Mouse (Mus musculus): ENCODE measurements around the gene Abca7.
"Not testable (repeated sequence)": the region's sequence is repeated elsewhere in the genome, so short reads cannot be mapped to it uniquely, and the experiment has no call there.

The Abca7 gene

DNA sequence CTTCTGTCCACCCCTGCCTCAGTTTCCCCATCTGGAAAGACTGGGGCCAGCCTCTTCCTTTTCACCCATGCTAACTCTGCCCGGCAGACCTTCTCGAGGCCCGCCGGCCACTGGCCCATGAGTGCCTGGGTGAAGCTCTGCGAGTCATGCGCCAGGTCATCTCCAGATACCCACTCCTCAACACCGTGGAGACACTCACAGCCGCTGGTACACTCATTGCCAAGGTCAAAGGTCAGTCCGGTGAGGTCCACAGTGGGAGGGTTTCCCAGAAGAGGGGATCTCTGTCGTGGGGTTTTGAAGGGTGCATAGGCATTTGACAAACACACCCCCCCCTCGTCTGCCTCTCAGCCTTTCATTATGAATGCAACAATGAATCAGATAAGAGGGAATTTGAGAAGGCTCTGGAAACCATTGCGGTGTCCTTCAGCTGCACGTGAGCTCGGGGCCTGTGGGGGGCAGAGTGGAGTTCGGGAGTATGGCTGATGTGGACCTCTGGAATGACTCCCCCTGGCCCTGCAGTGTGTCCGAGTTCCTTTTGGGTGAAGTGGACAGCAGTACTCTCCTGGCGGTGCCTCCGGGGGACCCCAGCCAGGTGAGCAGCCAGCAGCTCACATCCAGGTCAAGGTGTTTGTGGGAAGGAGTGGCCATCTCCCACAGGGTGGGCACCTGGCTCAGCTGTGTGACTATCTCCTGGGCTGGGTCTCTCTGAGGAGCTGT, 24.5 kb downstream of the Abca7 start:
- DNase-seq (ENCODE audit: extremely low spot score, low read depth, low spot score), result no peak

DNA sequence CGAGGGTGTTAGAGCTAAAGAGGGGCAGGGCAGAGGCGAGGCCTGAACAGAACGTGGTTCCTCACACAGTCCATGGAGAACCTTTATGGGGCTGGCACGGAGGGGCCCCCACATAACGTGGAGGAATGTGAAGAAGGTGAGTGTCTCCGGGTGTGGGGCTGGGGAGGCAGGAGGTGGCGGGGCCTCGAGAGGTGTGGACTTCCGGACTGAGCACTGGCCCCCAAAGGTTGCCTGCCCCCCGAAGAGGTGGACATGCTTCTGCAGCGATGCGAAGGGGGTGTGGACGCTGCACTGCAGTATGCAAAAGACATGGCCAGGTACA, 25.0 kb downstream of the Abca7 start:
- no peak for DNase-seq (ENCODE audit: extremely low spot score, low read depth, low spot score)

DNA sequence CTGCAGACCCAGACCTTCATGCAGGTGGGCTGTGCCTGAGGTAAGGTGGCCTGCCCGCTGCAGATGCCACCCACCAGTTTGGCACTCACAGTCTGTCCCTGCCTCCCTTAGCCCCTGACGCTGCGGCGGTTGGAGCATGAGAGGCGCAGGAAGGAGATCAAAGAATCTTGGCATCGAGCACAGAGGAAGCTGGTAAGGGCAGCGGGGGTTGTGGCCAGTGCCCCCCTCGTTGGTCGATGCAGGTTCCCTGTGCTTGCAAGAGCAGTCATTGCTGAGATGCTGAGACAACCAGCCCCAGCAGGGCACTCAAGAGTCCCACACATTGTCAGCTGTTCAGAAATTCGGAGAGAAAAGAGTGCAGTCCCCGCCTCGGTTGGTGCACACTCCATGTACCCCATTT, 25.9 kb downstream of the Abca7 start:
- DNase-seq (ENCODE audit: extremely low spot score, low read depth, low spot score), result no peak

DNA sequence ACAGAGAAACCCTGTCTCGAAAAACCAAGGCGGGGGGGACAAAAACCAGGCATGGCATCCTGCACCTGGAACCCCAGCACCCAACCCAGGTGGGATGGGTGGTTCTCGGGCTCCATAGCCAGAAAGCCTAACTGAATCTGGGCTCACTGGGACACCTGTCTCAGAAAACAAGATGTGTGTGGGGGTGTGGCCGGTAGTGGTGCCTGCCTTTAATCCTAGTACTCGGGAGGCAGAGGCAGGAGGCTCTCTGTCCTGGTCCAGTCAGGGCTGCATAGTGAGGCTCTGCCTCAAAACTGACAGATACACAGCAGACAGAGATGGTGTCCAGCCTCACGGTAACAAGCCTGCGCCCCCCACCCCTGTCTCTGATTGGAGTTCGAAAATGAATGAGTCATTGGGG, 26.5 kb downstream of the Abca7 start:
- DNase-seq (ENCODE audit: extremely low spot score, low read depth, low spot score), result no peak

DNA sequence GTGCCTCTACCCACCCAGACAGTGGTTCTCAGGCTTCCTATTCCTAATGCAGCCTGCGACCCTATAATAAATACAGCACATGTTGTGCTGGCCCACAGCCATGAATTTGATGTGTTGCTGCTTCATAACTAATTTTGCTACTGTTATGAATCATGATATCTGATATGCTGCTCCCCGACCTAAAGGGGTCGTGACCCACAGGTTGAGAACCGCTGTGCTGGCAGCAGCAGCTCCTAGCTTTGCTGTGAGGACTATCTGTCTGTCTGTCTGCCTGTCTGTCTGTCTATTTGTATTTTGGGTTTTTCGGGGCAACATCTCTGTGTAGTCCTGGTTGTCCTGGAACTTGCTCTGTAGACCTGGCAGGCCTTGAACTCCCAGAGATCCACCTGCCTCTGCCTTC, 27.5 kb downstream of the Abca7 start:
- no peak for DNase-seq (ENCODE audit: extremely low spot score, low read depth, low spot score)

DNA sequence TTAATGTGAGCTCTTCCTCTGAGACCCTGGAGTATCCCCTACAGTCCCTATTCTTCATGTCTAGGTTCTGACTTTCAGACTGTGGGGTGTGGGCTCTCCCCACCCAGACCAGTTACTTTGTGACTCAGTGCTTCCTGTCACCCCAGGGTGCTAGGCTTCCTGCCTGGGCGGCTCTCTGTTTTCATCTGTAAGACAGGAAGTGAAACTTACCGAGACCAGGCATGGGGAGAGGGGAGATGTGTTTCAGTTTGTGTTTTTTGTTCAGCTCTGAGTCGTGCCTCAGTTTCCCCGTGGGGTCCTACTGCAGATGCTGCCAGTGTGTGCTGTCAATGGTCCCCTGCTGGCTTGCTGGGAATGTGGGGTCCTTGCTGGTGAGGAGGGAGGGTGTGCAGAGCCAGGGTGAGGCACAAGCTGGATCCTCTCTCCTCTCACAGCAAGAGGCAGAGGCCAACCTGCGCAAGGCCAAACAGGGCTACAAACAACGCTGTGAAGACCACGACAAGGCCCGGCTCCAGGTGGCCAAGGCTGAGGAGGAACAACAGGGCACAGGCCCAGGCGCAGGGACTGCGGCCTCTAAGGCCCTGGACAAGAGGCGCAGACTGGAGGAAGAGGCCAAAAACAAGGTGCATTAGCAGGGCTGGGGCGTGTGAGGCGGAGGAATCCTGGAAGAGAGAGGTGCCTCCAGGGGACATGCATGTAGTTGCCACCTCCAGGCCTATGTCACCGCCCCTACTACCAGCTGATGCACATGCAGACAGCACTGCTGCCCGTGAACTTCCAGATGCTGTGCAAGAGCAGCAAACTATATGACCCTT, 28.1 kb downstream of the Abca7 start:
- DNase-seq (ENCODE audit: extremely low spot score, low read depth, low spot score), result no peak

DNA sequence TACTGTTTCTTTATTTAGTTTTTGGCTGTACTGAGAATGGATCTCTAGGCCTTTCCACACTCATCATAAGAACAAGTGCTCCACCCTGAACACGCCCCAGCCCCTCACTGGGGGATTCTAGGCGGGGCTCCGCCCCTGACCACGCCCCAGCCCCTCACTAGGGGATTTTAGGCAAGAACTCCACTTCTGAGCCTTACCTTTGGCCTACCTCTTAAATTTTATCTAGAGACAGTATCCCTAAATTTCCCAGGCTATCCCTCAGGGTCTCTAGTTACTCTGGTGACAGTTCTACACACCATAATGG, 28.7 kb downstream of the Abca7 start:
- DNase-seq (ENCODE audit: extremely low spot score, low read depth, low spot score), result no peak

DNA sequence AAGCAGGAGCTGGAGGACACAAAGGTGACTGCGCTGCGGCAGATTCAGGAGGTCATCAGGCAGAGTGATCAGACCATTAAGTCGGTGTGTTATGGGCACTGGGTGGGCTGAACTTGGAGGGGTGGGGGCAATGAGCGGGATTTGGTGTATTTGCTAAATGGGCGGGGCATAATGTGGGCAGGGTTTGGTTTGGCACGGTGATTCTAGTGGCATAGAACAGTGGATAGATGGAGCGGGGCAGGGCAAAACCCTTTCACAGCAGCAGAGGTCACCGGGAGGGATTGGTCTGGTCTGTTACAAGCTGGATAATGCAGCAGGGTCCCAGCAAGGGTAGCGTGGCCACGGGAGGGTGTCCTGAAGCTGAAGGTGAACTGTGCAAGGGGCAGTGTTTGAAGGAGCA, 29.2 kb downstream of the Abca7 start:
- no peak for DNase-seq (ENCODE audit: extremely low spot score, low read depth, low spot score)

DNA sequence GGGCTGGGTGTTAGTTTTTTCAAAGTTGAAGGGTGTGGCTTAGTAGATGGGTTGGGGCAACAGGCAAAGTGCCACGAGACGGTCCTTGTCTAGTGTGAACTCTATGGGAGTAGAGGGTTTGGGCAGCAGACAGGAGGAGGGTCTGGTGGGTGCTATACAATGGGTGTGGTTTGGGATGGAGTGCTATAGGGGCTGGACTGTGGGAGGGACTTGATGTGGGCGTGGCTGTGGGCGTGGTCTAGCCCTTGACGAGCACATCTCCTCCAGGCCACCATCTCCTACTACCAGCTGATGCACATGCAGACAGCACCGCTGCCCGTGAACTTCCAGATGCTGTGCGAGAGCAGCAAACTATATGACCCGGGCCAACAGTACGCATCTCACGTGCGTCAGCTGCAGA, 29.6 kb downstream of the Abca7 start:
- no peak for DNase-seq (ENCODE audit: extremely low spot score, low read depth, low spot score)

DNA sequence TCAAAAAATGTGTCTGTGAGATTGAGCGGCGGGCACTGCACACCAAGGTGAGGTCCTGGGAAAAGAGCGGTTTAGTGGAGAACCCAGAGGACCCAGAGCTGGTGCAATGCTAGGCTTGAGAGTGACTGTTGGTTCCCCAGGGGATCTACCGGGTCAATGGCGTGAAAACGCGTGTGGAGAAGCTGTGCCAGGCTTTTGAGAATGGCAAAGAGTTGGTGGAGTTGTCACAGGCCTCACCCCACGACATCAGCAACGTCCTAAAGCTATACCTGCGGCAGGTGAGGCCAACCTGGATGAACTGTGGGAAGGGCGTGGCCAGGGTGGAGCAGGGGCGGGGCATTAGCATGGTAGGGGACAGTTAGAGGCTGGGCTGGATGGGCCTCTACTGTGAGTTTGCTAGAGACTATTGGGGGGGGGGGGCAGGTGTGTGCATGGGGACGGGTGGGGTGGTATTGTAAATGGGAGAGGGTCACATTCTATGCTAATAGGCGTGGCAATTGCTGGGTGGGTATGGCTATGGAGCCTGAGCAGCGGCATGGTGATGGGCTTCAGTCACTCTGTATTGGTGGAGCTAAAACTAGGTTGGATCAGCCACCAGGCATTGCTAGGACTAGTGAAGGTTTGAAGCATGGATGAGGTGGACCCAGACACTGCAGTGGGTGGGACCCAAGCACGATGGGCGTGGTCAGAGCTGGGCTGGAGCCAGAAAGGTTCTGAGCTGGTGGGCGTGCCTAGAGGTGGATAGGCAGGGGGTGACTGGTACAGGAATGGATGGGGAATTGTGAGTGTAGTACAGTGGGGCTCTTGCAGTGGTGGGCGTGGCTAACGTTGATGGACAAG, 31.6 kb downstream of the Abca7 start:
- no peak for DNase-seq (ENCODE audit: extremely low spot score, low read depth, low spot score)

DNA sequence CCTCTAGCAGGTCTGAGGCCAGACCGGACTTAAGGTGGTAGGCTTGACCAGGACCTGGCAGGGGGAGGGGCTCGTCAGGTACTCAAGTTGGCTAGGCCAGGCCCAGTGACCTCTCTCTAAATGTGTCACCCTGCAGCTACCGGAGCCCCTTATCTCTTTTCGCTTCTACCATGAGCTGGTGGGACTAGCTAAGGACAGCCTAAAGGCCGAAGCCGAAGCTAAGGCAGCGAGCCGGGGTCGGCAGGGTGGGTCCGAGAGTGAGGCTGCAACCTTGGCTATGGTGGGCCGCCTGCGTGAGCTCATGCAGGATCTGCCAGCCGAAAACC, 32.2 kb downstream of the Abca7 start:
- no peak for DNase-seq (ENCODE audit: extremely low spot score, low read depth, low spot score)

DNA sequence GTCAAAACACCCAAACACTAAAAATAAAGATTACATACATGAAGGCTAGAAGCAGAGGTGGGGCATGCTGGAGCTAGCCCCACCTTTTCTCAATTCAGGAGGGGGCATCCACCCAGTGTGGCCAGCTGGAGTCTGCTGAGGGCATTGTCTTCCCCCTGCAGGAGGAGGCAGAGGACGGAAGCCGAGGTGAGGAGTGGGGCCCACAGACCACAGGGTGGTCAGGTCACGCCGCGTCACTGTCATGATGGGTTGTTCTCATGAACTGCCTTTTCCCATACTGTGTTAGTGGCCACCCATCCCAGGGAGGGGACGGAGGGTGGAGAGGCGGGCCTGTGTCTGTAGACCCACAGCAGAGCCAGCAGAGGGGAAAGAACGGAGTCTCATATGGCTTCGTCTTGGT, 33.9 kb downstream of the Abca7 start:
- no peak for DNase-seq (ENCODE audit: extremely low spot score, low read depth, low spot score)

DNA sequence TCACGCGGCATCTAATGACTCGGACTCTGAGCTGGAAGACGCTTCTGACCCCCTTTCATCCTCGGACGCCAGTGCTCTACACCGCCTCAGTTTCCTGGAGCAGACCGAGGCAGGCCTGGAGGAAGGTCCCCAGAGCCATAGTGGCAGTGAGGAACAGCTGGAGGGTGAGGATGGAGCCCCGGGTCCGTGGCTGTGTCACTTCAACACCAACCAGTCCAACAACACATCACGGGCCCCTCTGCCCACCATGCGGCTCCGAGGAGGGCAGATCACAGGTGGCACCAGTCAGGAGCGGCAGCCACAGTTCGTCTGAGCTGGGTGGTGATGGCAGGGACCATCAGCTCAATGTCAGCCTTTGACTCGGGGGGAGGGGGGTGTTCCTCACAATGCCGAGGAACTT, 34.4 kb downstream of the Abca7 start:
- DNase-seq (ENCODE audit: extremely low spot score, low read depth, low spot score), result no peak

DNA sequence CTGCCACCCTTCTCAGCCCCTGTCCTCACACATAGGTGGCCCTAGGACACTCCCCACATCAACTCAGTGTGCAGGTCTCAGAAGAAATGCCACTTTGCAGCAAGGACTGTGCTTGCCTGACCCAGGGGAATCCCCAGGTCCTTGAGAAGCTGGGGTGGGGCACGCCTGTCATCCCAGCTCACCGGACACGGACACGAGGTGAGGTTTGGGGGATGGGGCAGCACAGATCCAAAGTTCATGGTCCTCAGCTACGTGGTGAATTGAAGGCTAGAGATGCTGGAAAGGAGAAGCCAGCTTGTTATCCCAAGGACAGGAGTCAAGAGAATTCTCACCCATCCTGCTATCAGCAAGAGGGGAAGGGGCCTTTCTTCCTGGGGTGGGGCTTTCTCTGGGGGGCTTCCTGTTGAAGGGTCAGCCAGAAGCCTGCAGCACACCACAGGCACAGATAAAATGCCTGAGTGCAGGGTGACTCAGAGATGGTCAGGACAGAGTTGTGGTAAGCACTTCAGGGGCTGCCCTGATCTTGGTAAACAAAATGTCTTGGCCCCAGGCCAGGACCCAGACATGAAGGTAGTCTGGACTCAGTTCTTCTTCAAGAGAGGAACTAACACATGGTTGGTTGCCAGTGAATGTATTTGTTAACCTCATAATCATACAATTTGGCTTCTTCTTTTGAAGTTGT, 36.6 kb downstream of the Abca7 start:
- DNase-seq (ENCODE audit: extremely low spot score, low read depth, low spot score), result no peak

DNA sequence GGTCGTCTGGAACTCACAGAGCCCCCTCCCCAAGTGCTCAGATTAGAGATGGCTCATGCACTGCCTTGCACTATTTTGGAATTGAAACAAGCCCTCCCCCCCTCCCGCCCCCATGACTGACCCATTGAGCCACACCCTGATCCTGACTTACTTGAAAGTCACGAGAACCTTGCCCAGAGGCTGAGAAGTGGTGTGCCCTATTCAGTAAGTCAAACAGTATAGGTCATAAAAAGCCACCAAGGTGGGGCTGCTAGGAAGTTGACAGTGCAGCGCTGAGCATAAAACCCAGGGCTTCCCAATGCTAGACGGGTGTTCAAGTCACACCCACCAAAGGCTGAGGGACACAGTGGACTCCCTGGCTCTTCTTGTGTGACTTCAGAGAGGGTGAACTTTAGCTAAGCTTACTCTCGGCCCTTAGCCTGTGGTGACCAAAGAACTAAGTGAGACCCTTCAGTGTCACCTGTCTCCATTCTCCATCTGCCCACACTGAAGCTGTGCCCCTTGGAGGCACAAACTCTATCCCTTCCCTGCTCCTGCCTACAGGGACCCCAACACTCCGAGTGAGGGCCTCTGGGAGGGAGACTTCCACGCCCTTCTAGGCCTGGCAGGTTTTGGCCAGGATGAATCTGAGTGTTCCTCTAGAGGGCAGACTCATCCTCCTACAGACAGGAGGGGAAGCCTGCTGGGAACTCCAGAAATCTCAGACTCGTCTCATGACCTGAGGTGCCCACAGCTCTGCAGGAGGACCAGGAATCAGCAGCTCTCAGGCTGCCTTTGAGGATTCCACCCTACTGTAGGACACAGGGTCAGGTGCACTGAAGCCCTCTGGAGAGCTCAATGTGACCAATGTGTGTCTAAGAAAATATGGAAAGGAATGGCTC, 37.5 kb downstream of the Abca7 start:
- DNase-seq (ENCODE audit: extremely low spot score, low read depth, low spot score), result no peak

DNA sequence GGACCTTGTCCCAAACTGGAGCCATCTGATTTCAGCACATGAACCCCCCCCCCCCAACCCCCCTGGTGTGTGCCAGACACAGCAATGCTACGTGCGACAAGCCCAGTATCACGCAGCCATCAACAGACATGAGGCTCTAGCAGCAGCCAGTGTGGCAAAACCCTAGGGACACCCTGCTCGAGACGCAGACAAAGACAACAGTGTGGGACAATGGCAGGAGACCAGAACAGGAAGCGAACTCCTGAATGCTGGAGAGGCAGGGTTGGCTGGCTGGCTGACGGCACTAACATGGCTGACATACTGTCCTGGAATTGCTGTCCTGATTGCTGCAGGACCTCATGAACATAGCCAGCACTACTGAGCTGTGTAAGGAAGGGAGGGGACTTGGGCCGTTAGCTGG, 38.9 kb downstream of the Abca7 start:
- DNase-seq (ENCODE audit: extremely low spot score, low read depth, low spot score), result no peak

DNA sequence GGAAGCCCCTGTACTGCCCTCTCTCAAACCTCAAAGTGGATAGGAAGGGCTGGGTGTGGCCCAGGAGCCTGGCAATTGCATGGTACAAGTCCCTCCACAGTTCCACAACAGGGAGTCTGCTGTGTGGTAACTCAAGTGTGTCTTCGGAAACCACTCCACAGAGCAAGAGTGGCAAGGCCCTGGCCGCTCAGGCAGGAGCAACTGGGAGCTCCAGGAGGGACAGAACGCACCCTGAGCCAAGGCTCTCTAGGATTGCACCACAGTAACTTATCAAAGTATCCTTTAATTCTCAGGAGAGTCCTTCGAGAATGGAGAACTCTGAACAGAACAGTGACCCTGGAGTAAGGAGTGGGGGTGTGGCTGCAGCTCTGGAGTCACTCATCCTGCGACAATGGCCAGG, 39.4 kb downstream of the Abca7 start:
- DNase-seq (ENCODE audit: extremely low spot score, low read depth, low spot score), result no peak

DNA sequence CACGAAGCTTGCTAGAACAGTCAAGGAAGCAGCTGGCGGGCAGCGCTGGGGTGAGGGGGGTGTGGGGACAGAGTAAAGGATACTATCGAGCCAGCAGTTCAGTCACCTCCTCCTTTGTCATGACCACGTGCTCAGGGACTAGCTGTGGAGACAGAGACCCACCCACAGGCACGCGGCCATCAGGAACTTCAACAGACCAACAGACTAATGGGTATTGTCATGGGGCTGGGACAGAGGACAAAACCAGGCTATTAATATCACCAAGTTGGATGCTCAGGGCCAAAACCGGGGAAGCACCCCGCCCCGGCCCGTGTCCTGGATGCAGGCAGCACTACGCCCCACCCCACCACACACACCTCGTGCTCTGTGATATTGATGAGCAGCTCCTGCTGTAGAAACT, 40.5 kb downstream of the Abca7 start:
- no peak for DNase-seq (ENCODE audit: extremely low spot score, low read depth, low spot score)

DNA sequence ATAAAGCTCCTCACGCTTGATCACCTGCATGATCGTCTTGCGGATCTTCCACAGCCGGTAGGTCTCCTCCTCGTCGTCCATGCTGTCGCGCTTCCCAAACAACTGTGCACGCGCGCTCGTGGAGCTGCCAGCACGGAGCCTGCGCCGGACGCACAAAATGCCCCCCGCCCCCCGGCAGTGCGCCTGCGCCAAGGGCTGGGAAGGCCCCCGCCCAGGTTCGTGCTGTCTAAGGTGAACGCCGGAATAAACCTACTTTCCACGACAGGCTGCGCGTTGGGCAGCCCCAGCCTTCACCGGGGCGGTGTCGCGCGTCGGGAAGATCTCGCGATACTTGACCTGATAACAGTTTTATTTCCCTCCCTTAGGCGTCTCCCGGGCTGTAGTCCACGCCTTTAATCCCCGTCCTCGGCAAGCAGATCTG, 43.3 kb downstream of the Abca7 start, which contains the start of gene Polr2e:
Polr2e (minus strand) TSS at position 237 of the 421 bp plus-strand sequence.
- DNase-seq (ENCODE audit: extremely low spot score, low read depth, low spot score), result peak; percentile 90

DNA sequence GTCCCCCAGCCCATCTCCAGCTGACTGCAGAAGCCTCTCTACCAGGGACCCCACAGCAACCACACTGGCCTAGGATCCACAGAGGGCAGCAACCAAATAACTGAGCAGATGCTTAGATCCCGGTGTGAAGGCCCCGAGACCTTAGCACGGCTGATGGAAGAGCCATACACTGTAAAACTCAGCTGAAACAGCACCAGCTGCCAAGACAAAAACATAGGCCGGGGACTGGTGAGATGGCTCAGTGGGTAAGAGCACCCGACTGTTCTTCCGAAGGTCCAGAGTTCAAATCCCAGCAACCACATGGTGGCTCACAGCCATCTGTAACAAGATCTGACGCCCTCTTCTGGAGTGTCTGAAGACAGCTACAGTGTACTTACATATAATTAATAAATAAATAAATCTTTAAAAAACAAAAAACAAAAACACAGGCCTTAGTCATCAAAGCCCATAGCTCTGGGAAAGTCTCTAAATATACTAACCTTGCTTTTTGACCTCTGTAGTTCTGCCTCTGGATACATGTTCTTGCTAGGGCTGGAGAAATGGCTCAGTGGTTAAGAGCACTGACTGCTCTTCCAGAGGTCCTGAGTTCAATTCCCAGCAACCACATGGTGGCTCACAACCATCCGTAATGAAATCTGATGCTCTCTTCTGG, 45.2 kb downstream of the Abca7 start:
- DNase-seq (ENCODE audit: extremely low spot score, low read depth, low spot score), result not testable (repeated sequence)
